Mouse (Mus musculus): Measurements from ENCODE around the gene Krcc1. TPM values are rescaled to one million over a fixed set of nuclear protein-coding genes. Genes with fewer than 3 reads are reported as not detected.

Gene Krcc1
- 10 to 100 TPM; 46.1 to 49.5 TPM for total RNA-seq (2021)
- long read RNA-seq, experiment 1, transcript Krcc1-203 (3 exons, 1,687 nt), result major isoform, 87 of 90 reads
- long read RNA-seq, experiment 1, partial matches to known transcripts, result 0 of 90 reads
- long read RNA-seq, experiment 1, other reads (novel, unspliced or antisense), result 3 of 90 reads
- long read RNA-seq, experiment 2, transcript Krcc1-203 (3 exons, 1,687 nt), result major isoform, 49 of 50 reads
- long read RNA-seq, experiment 2, partial matches to known transcripts, result 0 of 50 reads
- long read RNA-seq, experiment 2, other reads (novel, unspliced or antisense), result 0 of 50 reads

- DNase-seq, result peak; percentile 98 to 99
- intact Hi-C loops (cut with DNase I), result loop anchor here (5.0 to 10.0 kb wide), 3 partner anchors 127 to 361 kb away; partner anchors contain the start of genes Kdm3a, Rnf103 and Thnsl2
Measured at GRCm38 (mm10) chr6:71271389-71272315, at the start of gene Krcc1. Krcc1 (plus strand) TSS chr6:71271677.

DNA sequence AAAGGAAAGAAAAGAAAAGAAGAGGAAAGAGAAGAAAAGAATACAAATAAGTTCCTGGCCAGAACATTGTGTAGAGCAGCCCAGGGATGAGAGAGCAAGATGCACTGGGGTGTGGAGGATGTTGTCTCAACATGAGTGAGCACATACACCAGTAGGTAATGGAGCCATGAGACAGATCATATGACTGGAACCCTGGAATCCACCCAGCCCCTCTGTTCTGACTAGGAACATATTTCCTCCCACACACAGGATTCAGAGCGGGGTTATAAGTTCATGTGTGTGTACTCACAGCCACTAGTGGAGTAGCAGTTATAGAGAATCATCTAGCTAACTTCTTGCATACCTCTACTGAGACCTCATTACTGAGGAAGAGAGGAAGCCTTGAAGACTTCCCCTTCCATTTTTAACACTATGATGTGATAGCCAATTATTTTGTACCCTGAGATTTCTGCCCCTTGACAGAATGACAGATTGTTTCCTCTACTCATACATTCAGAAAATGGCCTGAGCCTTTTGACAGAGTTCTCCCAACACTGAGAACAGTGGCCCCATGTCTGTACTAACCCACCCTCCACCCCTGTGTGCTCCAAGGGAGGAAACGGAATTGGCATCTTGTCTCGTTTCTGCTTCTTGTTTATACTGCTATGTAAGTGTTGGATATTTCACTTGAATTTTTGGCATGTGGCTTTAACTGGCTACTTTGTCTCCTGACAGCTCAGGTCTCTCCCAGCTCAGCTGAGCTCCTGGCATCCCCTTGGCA, 47.1 kb upstream of the Krcc1 start:
- DNase-seq, result no peak
- intact Hi-C loops (cut with DNase I), result no loop called here

- intact Hi-C loops (cut with DNase I), result no loop called here
Measured at GRCm38 (mm10) chr6:71226544-71226943, 44.9 kb upstream of the Krcc1 start.

GRCm38 (mm10) chr6:71227157-71227770, 44.2 kb upstream of the Krcc1 start:
- intact Hi-C loops (cut with DNase I), result no loop called here
- DNase-seq, result peak in 1 of 2 experiments; percentile 36

More at GRCm38 (mm10) chr6:71226544-71226943, 44.9 kb upstream of the Krcc1 start:
- no peak for DNase-seq

DNA sequence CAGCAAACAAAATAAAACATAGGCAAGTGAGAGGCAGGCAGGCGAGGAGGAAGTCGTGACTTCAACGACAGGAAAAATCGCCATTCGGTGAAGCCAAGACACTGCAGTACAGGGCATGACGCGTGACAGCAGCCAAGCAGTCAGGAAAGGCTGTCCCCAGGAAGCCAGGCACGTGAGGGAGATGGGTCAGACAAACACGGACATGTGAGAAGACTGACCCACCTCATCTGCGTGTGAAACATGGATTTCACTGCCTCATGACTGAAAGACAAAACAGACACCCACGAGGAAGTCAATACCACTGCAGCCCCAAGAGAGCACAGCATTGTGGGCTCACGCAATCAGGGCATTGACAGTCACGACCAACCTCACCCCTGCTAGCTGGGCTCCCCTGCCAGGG, 36.4 kb upstream of the Krcc1 start:
- DNase-seq, result no peak
- intact Hi-C loops (cut with DNase I), result no loop called here

DNA sequence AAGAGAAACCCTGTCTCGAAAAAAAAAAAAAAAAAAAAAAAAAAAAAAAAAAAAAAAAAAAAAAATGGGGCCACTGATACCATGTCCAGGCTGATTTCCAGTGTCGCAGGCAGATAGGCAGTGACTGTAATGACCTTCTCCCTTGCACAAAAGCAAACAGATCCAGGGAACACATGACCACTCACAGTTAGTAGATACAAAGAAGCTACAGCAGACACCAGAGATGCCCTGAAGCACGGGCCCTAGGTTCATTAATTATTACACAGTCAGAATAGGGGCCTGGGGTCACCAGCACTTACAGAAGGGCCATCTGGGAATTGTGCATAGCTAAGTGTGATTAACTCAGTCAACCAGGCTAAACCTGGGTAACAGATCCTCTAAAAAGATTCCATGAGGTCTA, 35.5 kb upstream of the Krcc1 start:
- DNase-seq, result no peak
- intact Hi-C loops (cut with DNase I), result no loop called here

- no peak for DNase-seq
- intact Hi-C loops (cut with DNase I), result no loop called here
Measured at GRCm38 (mm10) chr6:71236506-71236905, 35.0 kb upstream of the Krcc1 start.

GRCm38 (mm10) chr6:71237031-71237431, 34.4 kb upstream of the Krcc1 start:
- no peak for DNase-seq
- intact Hi-C loops (cut with DNase I), result no loop called here

- intact Hi-C loops (cut with DNase I), result no loop called here
- DNase-seq, result no peak
Measured at GRCm38 (mm10) chr6:71239069-71239750, 32.3 kb upstream of the Krcc1 start.

DNA sequence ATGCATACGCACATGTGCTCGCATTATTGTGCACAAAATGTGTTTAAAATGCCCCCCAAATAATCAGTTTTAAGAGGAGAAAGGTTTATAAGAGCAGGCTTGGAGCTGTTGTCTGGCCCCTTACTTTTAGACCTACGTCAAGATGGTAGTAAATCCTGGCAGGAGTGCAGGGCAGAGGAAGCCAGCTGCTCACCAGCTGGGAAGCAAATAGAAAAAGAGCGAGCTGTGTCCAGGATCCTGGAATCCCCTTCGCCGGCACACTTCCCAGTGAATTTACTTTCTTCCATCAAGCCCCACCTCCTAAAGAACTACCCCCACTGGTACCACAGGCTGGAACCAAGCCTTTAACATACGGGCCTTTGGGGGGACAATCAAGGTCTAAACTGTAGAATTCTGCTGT, 30.6 kb upstream of the Krcc1 start:
- DNase-seq, result no peak
- intact Hi-C loops (cut with DNase I), result no loop called here

- DNase-seq, result no peak
- intact Hi-C loops (cut with DNase I), result no loop called here
Measured at GRCm38 (mm10) chr6:71242811-71243210, 28.7 kb upstream of the Krcc1 start.

GRCm38 (mm10) chr6:71243258-71243657, 28.2 kb upstream of the Krcc1 start:
- intact Hi-C loops (cut with DNase I), result no loop called here
- DNase-seq, result no peak

GRCm38 (mm10) chr6:71248420-71248819, 23.1 kb upstream of the Krcc1 start:
- no peak for DNase-seq
- intact Hi-C loops (cut with DNase I), result no loop called here

GRCm38 (mm10) chr6:71249615-71250014, 21.9 kb upstream of the Krcc1 start:
- intact Hi-C loops (cut with DNase I), result no loop called here
- no peak for DNase-seq

- no peak for DNase-seq
- intact Hi-C loops (cut with DNase I), result no loop called here
Measured at GRCm38 (mm10) chr6:71250951-71251350, 20.5 kb upstream of the Krcc1 start.

DNA sequence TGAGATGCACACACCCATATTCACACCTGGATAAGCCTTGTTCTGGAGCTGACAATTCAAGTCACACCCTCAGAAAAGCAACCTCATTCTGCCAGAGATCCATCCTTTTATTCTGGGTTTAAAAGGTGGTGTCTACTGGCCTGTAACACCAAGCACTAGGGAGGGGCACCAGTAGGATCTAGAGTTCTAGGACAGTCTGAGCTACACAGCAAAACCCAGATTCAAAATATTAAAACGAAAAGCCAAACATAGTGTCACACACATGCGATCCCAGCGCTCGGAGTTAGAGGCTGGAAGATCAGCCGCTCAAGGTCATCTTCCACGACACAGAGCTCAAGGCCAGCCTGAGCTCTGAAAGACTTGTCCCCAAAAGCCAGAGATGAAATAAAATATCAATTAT, 17.0 kb upstream of the Krcc1 start:
- intact Hi-C loops (cut with DNase I), result no loop called here
- DNase-seq, result no peak

- intact Hi-C loops (cut with DNase I), result no loop called here
- DNase-seq, result no peak
Measured at GRCm38 (mm10) chr6:71256166-71256565, 15.3 kb upstream of the Krcc1 start.

GRCm38 (mm10) chr6:71257375-71257774, 14.1 kb upstream of the Krcc1 start:
- intact Hi-C loops (cut with DNase I), result no loop called here
- DNase-seq, result no peak

DNA sequence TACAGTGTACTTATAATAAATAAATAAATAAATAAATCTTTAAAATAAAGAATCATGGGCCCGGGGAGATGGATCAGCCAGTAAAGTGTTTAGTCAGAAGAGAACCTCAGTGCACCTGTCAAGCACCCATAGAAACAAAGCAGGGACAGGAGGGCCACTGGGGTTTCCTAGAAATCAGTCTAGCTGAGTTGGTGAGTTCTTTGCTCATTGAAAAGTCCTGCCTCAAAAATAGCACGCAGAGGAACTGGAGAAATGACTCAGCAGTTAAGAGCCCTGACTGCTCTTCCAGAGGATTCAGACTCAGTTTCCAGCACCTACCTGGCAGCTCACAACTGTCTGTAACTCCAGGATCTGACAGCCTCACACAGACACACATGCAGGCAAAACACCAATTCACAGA, 12.9 kb upstream of the Krcc1 start:
- intact Hi-C loops (cut with DNase I), result no loop called here
- no peak for DNase-seq

DNA sequence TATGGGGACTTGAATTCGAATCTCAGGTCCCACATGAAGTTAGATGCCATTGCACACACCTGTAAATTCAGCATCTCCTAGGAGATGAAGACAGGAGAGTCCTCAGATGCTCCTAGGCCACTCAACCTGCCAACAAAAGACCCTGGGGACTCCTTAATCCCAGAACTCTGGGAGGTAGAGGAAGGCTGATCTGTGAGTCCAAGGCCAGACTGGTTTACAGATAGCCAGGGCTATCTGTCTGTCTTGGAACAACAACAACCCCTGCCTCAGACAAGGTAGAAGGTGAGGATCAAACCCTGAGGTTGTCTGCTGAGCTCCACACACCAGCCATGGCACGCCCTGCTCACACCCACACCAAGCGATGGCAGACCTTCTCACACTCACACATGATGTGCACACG, 12.3 kb upstream of the Krcc1 start:
- DNase-seq, result no peak
- intact Hi-C loops (cut with DNase I), result no loop called here
